Mouse (Mus musculus): Measurements from ENCODE around the gene Rfxap.

Gene Rfxap

GRCm38 (mm10) chr3:54807666-54808217 lies at the start of gene Rfxap:
TSS of gene Rfxap (minus strand) at chr3:54807791.
- peak; percentile 97 to 99 for DNase-seq (ENCODE audit: inconsistent age in 2 of 2, low spot score in 1 of 2)

- no peak for DNase-seq (ENCODE audit: inconsistent age in 2 of 2, low spot score in 1 of 2)
These were observed 27.8 kb upstream of the Rfxap start for GRCm38 (mm10) chr3:54835421-54835820.

- no peak for DNase-seq (ENCODE audit: inconsistent age in 2 of 2, low spot score in 1 of 2)
These were observed 24.9 kb upstream of the Rfxap start for GRCm38 (mm10) chr3:54832491-54832890.

GRCm38 (mm10) chr3:54822526-54822925 lies 14.9 kb upstream of the Rfxap start:
- DNase-seq (ENCODE audit: inconsistent age in 2 of 2, low spot score in 1 of 2) = no peak

GRCm38 (mm10) chr3:54815292-54815691 lies 7.7 kb upstream of the Rfxap start:
- DNase-seq (ENCODE audit: inconsistent age in 2 of 2, low spot score in 1 of 2) = peak; percentile 33 to 68

GRCm38 (mm10) chr3:54814622-54815021 lies 7.0 kb upstream of the Rfxap start:
- no peak for DNase-seq (ENCODE audit: inconsistent age in 2 of 2, low spot score in 1 of 2)

- no peak for DNase-seq (ENCODE audit: inconsistent age in 2 of 2, low spot score in 1 of 2)
These were observed 5.9 kb upstream of the Rfxap start for GRCm38 (mm10) chr3:54813418-54813988.

- DNase-seq (ENCODE audit: inconsistent age in 2 of 2, low spot score in 1 of 2) = no peak
These were observed 4.0 kb upstream of the Rfxap start for GRCm38 (mm10) chr3:54811616-54812015.

GRCm38 (mm10) chr3:54809111-54809510 lies 1.5 kb upstream of the Rfxap start:
- DNase-seq (ENCODE audit: inconsistent age in 2 of 2, low spot score in 1 of 2) = no peak

- DNase-seq (ENCODE audit: inconsistent age in 2 of 2, low spot score in 1 of 2) = no peak
These were observed 430 bp downstream of the Rfxap start for GRCm38 (mm10) chr3:54807061-54807661.

- peak in 1 of 2 experiments; percentile 57 for DNase-seq (ENCODE audit: inconsistent age in 2 of 2, low spot score in 1 of 2)
These were observed 3.9 kb downstream of the Rfxap start for GRCm38 (mm10) chr3:54803713-54804112.

GRCm38 (mm10) chr3:54797211-54797610 lies 10.4 kb downstream of the Rfxap start:
- peak; percentile 65 to 82 for DNase-seq (ENCODE audit: inconsistent age in 2 of 2, low spot score in 1 of 2)

GRCm38 (mm10) chr3:54795806-54796205 lies 11.8 kb downstream of the Rfxap start:
- peak in 1 of 2 experiments; percentile 74 for DNase-seq (ENCODE audit: inconsistent age in 2 of 2, low spot score in 1 of 2)

GRCm38 (mm10) chr3:54795379-54795778 lies 12.2 kb downstream of the Rfxap start:
- no peak for DNase-seq (ENCODE audit: inconsistent age in 2 of 2, low spot score in 1 of 2)

- no peak for DNase-seq (ENCODE audit: inconsistent age in 2 of 2, low spot score in 1 of 2)
These were observed 13.8 kb downstream of the Rfxap start for GRCm38 (mm10) chr3:54793762-54794161.

GRCm38 (mm10) chr3:54791822-54792677 lies 15.5 kb downstream of the Rfxap start:
- no peak for DNase-seq (ENCODE audit: inconsistent age in 2 of 2, low spot score in 1 of 2)

- DNase-seq (ENCODE audit: inconsistent age in 2 of 2, low spot score in 1 of 2) = peak in 1 of 2 experiments; percentile 73
These were observed 17.0 kb downstream of the Rfxap start for GRCm38 (mm10) chr3:54790601-54791000.

GRCm38 (mm10) chr3:54775989-54776631 lies 31.5 kb downstream of the Rfxap start:
- DNase-seq (ENCODE audit: inconsistent age in 2 of 2, low spot score in 1 of 2) = peak in 1 of 2 experiments; percentile 59

- DNase-seq (ENCODE audit: inconsistent age in 2 of 2, low spot score in 1 of 2) = no peak
These were observed 34.0 kb downstream of the Rfxap start for GRCm38 (mm10) chr3:54773613-54774012.

GRCm38 (mm10) chr3:54769349-54770275 lies 38.0 kb downstream of the Rfxap start:
- DNase-seq (ENCODE audit: inconsistent age in 2 of 2, low spot score in 1 of 2) = no peak

Measured in adrenal gland, adult (tissue).